Mouse (Mus musculus) CH12.LX (cell line): ENCODE measurements around the gene Gnat1.

Experiments used
- BHLHE40 ChIP-seq: IDR thresholded peaks from 2 replicates; pipeline ENCODE4 v1.6.1; 2011; ENCODE audit warnings: mild to moderate bottlenecking, low read depth, low read length, improper control_type of control experiment
- CHD2 ChIP-seq: IDR thresholded peaks from 2 replicates; pipeline ENCODE4 v1.6.1; 2011; ENCODE audit warnings: low read length, improper control_type of control experiment
- CTCF ChIP-seq, 2 experiments: IDR thresholded peaks in 1 of 2; conservative IDR thresholded peaks in 1 of 2; 2 replicates each; pipeline ENCODE4 v1.5.1; 2011 to 2012; ENCODE audit warnings: low read depth in 2 of 2, low read length in 2 of 2, improper control_type of control experiment in 1 of 2, inconsistent platforms in 1 of 2, mild to moderate bottlenecking in 1 of 2, moderate library complexity in 1 of 2
- E2F4 ChIP-seq: IDR thresholded peaks from 2 replicates; pipeline ENCODE4 v1.6.1; 2011; ENCODE audit warnings: low read depth, low read length, improper control_type of control experiment; ENCODE audit not compliant: insufficient replicate concordance
- ETS1 ChIP-seq: conservative IDR thresholded peaks from 2 replicates; pipeline ENCODE4 v1.6.1; 2012; ENCODE audit warnings: low read depth, mild to moderate bottlenecking, inconsistent platforms, low read length, improper control_type of control experiment, moderate library complexity
- HCFC1 ChIP-seq: IDR thresholded peaks from 2 replicates; pipeline ENCODE4 v1.6.1; 2012; ENCODE audit warnings: low read depth, mild to moderate bottlenecking, inconsistent platforms, low read length, improper control_type of control experiment
- MYC ChIP-seq: IDR thresholded peaks from 2 replicates; pipeline ENCODE4 v1.6.1; 2011; ENCODE audit warnings: low read depth, mild to moderate bottlenecking, improper control_type of control experiment, low read length
- PAX5 ChIP-seq: IDR thresholded peaks from 2 replicates; pipeline ENCODE4 v1.6.1; 2012; ENCODE audit warnings: low read length, inconsistent platforms, mixed read lengths
- POLR2A ChIP-seq: IDR thresholded peaks from 2 replicates; pipeline ENCODE4 v1.6.1; 2011; ENCODE audit warnings: low read depth, mild to moderate bottlenecking, improper control_type of control experiment, low read length
- RCOR1 ChIP-seq: conservative IDR thresholded peaks from 2 replicates; pipeline ENCODE4 v1.6.1; 2012; ENCODE audit warnings: low read depth, mild to moderate bottlenecking, inconsistent platforms, low read length, improper control_type of control experiment
- USF1 ChIP-seq: IDR thresholded peaks from 2 replicates; pipeline ENCODE4 v1.6.1; 2014; ENCODE audit warnings: low read depth, mild to moderate bottlenecking, inconsistent platforms, low read length, improper control_type of control experiment

DNA sequence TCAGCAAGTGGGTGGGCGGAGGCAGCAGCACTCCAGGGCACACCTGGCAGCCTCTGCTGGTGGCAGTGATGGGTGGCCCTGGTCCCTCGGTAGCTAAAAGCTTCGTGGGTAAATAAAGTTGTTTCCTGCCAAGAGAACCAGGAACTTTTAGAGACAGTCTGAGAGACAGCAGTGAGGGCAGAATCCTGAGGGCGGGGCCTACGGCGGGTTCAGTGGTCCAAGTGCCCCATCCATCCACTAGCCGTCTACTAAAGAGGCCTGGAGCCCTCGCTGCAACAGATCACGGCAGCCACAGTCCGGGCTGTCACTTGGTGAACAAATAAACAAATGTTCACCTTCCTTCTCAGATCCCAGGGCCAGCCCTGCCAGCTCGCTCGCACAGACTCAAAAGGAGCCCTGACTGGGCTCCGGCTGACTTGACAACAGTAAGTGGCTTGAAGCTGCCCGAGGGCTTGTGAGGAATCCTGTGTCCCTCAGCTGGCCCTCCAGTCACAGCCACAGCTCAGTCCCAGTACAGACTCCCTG is 49.5 kb downstream of the Gnat1 start:
- no peak for TF ChIP-seq USF1
- TF ChIP-seq CTCF (conservative IDR thresholded peaks at IDR 0.05 in 1 of 2, IDR thresholded peaks at IDR 0.05 in 1 of 2; ENCODE audit: low read depth in 2 of 2, low read length in 2 of 2): no peak
- no peak for TF ChIP-seq MYC
- TF ChIP-seq CHD2: no peak
- TF ChIP-seq PAX5: no peak
- no peak for TF ChIP-seq POLR2A
- no peak for TF ChIP-seq HCFC1
- no peak for TF ChIP-seq E2F4
- no peak for TF ChIP-seq RCOR1
- TF ChIP-seq BHLHE40: no peak
- no peak for TF ChIP-seq ETS1
